Mouse (Mus musculus) heart, postnatal 0 days (tissue): Measurements from ENCODE around the gene Dock4. TPM values are rescaled to one million over a fixed set of nuclear protein-coding genes. Genes with fewer than 3 reads are reported as not detected.

Experiments
- ATAC-seq: fragments of 200-750 bp; cut with Nextera tagmentation; 2 replicates; pipeline ENCODE4 v1.8.0; 2017; ENCODE audit warnings: low read depth, moderate number of reproducible peaks, moderate library complexity; ENCODE audit not compliant: insufficient read depth
- DNase-seq: peaks from one replicate; pipeline ENCODE4 v3.0.0-alpha.2; 2016; ENCODE audit warnings: low spot score
- H3K27ac ChIP-seq: fragments of 300-500 bp; sonication (generic); 2 replicates; pipeline ENCODE4 v1.5.1; 2014; ENCODE audit warnings: low read depth, mild to moderate bottlenecking
- H3K27me3 ChIP-seq: fragments of 300-500 bp; sonication (generic); 2 replicates; pipeline ENCODE4 v1.6.1; 2014; ENCODE audit warnings: low read length, mixed read lengths; ENCODE audit not compliant: control insufficient read depth, insufficient read depth
- H3K36me3 ChIP-seq: fragments of 300-500 bp; sonication (generic); replicated peaks from 2 replicates; pipeline ENCODE4 v1.6.1; 2014; ENCODE audit warnings: low read length, mixed read lengths; ENCODE audit not compliant: control insufficient read depth, insufficient read depth
- H3K4me1 ChIP-seq: fragments of 300-500 bp; sonication (generic); 2 replicates; pipeline ENCODE4 v1.6.1; 2014; ENCODE audit warnings: antibody characterized with exemption; ENCODE audit not compliant: control insufficient read depth, insufficient read depth
- H3K4me2 ChIP-seq: fragments of 300-500 bp; sonication (generic); 2 replicates; pipeline ENCODE4 v1.6.1; 2014; ENCODE audit warnings: low read depth, mild to moderate bottlenecking, low read length, moderate library complexity
- H3K4me3 ChIP-seq: fragments of 300-500 bp; sonication (generic); 2 replicates; pipeline ENCODE4 v1.5.1; 2014; ENCODE audit warnings: low read depth, low read length
- H3K9ac ChIP-seq: fragments of 300-500 bp; sonication (generic); replicated peaks from 2 replicates; pipeline ENCODE4 v1.6.1; 2014; ENCODE audit warnings: low read depth, low read length, mixed read lengths
- H3K9me3 ChIP-seq: fragments of 300-500 bp; sonication (generic); replicated peaks from 2 replicates; pipeline ENCODE4 v1.6.1; 2016; ENCODE audit warnings: low read length; ENCODE audit not compliant: control insufficient read depth
- CTCF ChIP-seq: IDR thresholded peaks from 2 replicates; pipeline ENCODE4 v1.5.1; 2016; ENCODE audit warnings: antibody characterized with exemption, control low read depth, low read depth
- EP300 ChIP-seq: IDR thresholded peaks from 2 replicates; pipeline ENCODE4 v1.6.1; 2016; ENCODE audit warnings: antibody characterized with exemption, low read depth
- WGBS: fragments of 180-500 bp; shearing (Covaris S2); extraction: QIAGEN DNeasy Blood & Tissue Kit; methylation state at CpG from one replicate; pipeline ENCODE4 v1.1.7; 2014; 5-methylcytosine and 5-hydroxymethylcytosine counted together
- polyA plus RNA-seq: library from polyadenylated mRNA; unstranded; fragments of >200 nt; fragmentation: Nextera tagmentation; extraction: Ambion mirVana; gene quantifications from 2 replicates; pipeline ENCODE4 v1.2.1, GENCODE M21; 2015
- total RNA-seq: library from RNA; depleted of rRNA; stranded (reverse); fragments of >200 nt; gene quantifications from 2 replicates; pipeline ENCODE4 v1.2.3, GENCODE M21; 2014; ENCODE audit warnings: low replicate concordance

The Dock4 gene
- total and polyA plus RNA-seq, 2 experiments from 2014 or later, result 4.2 to 9.2 TPM

DNA sequence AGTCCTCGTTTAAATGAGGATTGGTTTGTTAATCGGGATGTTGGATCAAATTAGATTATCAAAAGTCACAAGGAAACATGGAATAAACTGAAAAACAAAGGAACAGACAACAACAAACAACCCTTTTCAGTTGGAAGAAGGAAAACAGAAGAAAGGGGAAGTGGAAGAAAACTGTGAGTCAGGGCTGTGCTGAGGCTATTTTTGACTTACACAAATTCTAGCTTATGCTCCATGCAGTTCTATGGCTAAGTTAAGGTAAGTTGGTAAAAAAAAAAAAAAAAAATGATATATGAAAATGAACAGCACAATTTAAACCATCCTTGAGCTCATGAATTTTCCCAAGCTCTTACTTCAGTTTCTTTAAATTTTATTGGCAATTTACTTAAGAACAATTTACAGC lies 191.7 kb downstream of the Dock4 start:
- Histone ChIP-seq H3K9ac (no peak overlapping the region), H3K4me1 (no peaks in the 10 kb centered on the region), H3K4me3 (no peak overlapping the region), H3K27ac (no peak overlapping the region), H3K9me3 (no peaks in the 10 kb centered on the region), H3K27me3 (no peaks in the 10 kb centered on the region), H3K4me2 (no peak overlapping the region), H3K36me3 (no peaks in the 10 kb centered on the region; the same call in 1 of the 2 replicates)
- WGBS, result 82% methylated on average over 2 of the region's 2 CpGs
- TF ChIP-seq EP300, result no peak
- TF ChIP-seq CTCF, result no peak
- DNase-seq, result no peak
- ATAC-seq, result no peak

DNA sequence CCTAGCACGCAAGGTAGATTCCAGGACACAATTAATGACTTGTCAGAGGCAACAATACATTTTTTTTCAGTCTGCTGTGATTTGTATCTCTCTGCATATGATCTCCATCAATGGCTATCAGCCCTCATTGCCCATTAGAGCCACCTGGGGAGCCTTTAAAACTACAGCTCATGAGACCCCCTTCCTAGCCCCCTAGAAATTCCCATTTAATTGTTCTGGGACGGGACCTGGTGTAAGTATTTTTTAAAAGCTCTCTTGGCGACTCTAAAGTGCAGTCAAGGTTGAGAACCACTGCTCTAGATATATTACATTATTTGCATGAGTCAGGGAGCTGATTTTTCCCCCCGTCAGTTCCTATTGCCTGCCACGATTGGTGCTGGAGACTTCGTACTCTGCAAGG lies 200.1 kb downstream of the Dock4 start:
- no peak for ATAC-seq
- DNase-seq, result no peak
- 84% methylated on average over 6 of the region's 6 CpGs for WGBS
- no peaks in the 10 kb centered on the region for H3K27me3 ChIP-seq
- H3K4me3 ChIP-seq, result no peak overlapping the region
- H3K9ac ChIP-seq, result no peak overlapping the region
- H3K27ac ChIP-seq, result no peak overlapping the region
- H3K4me2 ChIP-seq, result no peak overlapping the region
- no peaks in the 10 kb centered on the region for H3K4me1 ChIP-seq
- TF ChIP-seq CTCF (no peak), EP300 (no peak)
- H3K36me3 ChIP-seq, result no peaks in the 10 kb centered on the region
- H3K9me3 ChIP-seq, result no peaks in the 10 kb centered on the region

DNA sequence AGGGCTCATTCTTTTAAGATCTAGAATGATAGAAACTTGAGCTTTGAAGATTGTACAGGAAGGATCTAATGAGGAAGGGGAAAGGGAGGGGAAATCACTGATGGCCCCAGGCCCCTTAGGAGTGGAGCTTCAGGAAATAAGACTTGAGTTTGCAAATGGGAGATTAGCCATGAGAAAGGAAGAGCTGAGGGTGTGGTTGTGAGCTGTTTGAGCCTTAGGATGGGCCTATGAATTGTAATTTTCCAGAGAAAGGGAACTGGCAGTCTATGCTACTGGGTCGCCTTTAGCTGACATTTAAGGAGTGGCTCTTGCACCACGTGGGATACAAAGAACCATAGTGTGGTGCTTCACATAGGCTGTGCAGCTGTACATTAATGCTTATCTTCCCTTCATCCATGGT lies 208.6 kb downstream of the Dock4 start:
- ATAC-seq (no peak), DNase-seq (no peak)
- 65% methylated on average over 2 of the region's 2 CpGs for WGBS
- H3K4me1 ChIP-seq, result no peaks in the 10 kb centered on the region
- no peak for TF ChIP-seq EP300
- no peak for TF ChIP-seq CTCF
- H3K4me3 ChIP-seq, result no peak overlapping the region
- H3K9ac ChIP-seq, result no peak overlapping the region
- H3K4me2 ChIP-seq, result no peak overlapping the region
- no peaks in the 10 kb centered on the region for H3K9me3 ChIP-seq
- H3K27ac ChIP-seq, result no peak overlapping the region
- no peaks in the 10 kb centered on the region for H3K27me3 ChIP-seq
- no peaks in the 10 kb centered on the region for H3K36me3 ChIP-seq

DNA sequence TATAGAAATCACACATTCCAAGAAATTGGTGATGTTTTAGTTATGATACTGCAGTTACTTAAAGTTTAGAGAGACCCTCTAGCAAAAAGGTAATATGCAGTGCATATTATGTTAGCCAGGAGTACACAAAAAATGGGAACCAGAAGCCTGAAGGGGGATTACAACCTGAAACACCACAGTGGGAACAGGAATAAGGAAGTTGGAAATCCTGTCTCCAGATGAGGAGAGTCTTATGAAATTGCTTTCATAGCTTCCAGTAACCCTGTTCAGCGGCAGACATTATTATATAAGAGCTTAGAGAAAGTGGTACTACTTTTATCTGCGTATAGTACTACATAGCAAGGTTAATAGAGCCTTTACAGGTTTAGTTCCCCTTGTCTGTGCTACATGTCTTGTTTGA lies 210.1 kb downstream of the Dock4 start:
- no peak overlapping the region for H3K4me2 ChIP-seq
- no peak overlapping the region for H3K4me3 ChIP-seq
- no peaks in the 10 kb centered on the region for H3K9me3 ChIP-seq
- no peaks in the 10 kb centered on the region for H3K27me3 ChIP-seq
- WGBS, result 81% methylated on average over 2 of the region's 2 CpGs
- no peak for ATAC-seq
- no peak for TF ChIP-seq EP300
- H3K4me1 ChIP-seq, result no peaks in the 10 kb centered on the region
- DNase-seq, result no peak
- no peak overlapping the region for H3K27ac ChIP-seq
- H3K36me3 ChIP-seq, result no peaks in the 10 kb centered on the region
- H3K9ac ChIP-seq, result no peak overlapping the region

DNA sequence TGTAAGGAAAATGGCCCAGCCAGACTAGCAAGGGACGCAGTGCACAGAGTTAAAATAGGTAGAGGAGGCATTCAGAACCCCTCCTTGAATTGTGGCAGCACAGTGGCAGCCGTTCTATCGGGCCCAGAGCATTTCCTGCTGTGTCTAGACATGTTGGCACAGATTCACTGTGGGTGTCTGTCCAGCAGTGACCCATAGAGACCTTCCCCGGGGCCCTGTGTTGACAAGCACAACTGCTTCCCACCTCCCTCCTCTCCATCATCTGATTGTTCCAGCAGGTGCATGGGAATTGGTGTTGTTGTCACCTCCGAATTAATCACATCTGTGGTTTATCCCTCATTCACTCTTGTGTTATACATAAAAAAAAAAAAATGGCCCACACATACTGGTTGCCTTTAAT lies 210.7 kb downstream of the Dock4 start:
- ATAC-seq, result no peak
- DNase-seq, result no peak
- H3K4me2 ChIP-seq, result no peak overlapping the region
- no peaks in the 10 kb centered on the region for H3K9me3 ChIP-seq
- H3K27ac ChIP-seq, result no peak overlapping the region
- no peaks in the 10 kb centered on the region for H3K27me3 ChIP-seq
- no peak overlapping the region for H3K9ac ChIP-seq
- no peak for TF ChIP-seq EP300
- no peak for TF ChIP-seq CTCF
- H3K4me1 ChIP-seq, result no peaks in the 10 kb centered on the region
- H3K36me3 ChIP-seq, result no peaks in the 10 kb centered on the region
- no peak overlapping the region for H3K4me3 ChIP-seq
- WGBS, result 22% methylated on average over 5 of the region's 5 CpGs

DNA sequence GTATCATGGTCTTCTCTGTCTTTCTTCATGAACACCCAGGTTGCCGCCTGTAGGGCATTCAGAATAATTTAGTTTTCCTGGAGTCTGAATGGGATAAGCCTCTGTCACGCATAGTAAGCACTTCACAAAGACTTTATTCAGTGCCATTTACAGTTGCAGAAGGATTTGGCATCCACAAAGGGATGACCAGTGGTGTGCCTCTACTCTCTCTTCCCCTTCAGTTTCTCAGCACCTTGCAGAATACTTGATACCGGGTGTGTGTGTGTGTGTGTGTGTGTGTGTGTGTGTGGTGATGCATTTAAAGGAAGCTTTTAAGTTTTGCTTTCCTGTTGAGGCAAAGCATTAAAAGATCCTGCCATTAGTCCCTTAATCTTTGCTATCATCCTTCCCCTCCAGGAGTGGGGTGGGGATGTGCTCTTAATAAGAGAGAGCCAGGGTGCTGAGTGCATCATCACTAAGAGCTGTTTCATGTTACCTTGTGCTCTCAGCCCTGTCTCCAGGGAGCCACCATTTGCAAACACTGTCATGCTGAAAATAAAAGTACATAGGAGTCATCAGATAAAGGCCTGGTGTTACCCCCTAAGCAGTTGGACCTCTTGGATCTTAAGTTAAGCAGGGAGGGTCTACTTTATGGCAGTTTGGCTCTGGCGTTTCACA lies 211.6 kb downstream of the Dock4 start:
- H3K27ac ChIP-seq, result no peak overlapping the region
- no peaks in the 10 kb centered on the region for H3K9me3 ChIP-seq
- ATAC-seq (no peak), DNase-seq (peak; percentile 4)
- no peak overlapping the region for H3K9ac ChIP-seq
- 81% methylated on average over 4 of the region's 4 CpGs for WGBS
- H3K36me3 ChIP-seq, result no peaks in the 10 kb centered on the region
- TF ChIP-seq CTCF (no peak), EP300 (no peak)
- H3K27me3 ChIP-seq, result no peaks in the 10 kb centered on the region
- H3K4me2 ChIP-seq, result no peak overlapping the region
- no peaks in the 10 kb centered on the region for H3K4me1 ChIP-seq
- H3K4me3 ChIP-seq, result no peak overlapping the region
